Mouse (Mus musculus) urinary bladder, postnatal 14 days (tissue): Measurements from ENCODE around the gene Zswim3.
"Not testable (repeated sequence)": the region's sequence is repeated elsewhere in the genome, so short reads cannot be mapped to it uniquely, and the experiment has no call there.

ENCODE experiments used
- DNase-seq: peaks from one replicate; pipeline ENCODE4 v3.0.0; 2021; ENCODE audit warnings: low spot score

The Zswim3 gene

GRCm38 (mm10) chr2:164855572-164855971 lies 50.7 kb downstream of the Zswim3 start:
- DNase-seq, result not testable (repeated sequence)

- no peak for DNase-seq
These were observed 51.6 kb downstream of the Zswim3 start for GRCm38 (mm10) chr2:164856309-164857100.

GRCm38 (mm10) chr2:164857101-164857821 lies 52.4 kb downstream of the Zswim3 start, which contains the start of gene Pltp:
Gene Pltp (minus strand): TSS chr2:164857711.
- DNase-seq, result peak; percentile 77

GRCm38 (mm10) chr2:164857842-164858553 lies 53.1 kb downstream of the Zswim3 start:
- no peak for DNase-seq

GRCm38 (mm10) chr2:164859155-164859554 lies 54.3 kb downstream of the Zswim3 start:
- no peak for DNase-seq

GRCm38 (mm10) chr2:164859640-164860432 lies 54.9 kb downstream of the Zswim3 start:
- DNase-seq, result no peak

GRCm38 (mm10) chr2:164861094-164861493 lies 56.2 kb downstream of the Zswim3 start:
- DNase-seq, result no peak

GRCm38 (mm10) chr2:164862179-164862861 lies 57.4 kb downstream of the Zswim3 start:
- peak; percentile 66 for DNase-seq

GRCm38 (mm10) chr2:164863411-164863810 lies 58.5 kb downstream of the Zswim3 start:
- DNase-seq, result not testable (repeated sequence)

- DNase-seq, result no peak
These were observed 59.7 kb downstream of the Zswim3 start for GRCm38 (mm10) chr2:164864593-164864992.

- peak; percentile 76 for DNase-seq
These were observed 62.0 kb downstream of the Zswim3 start for GRCm38 (mm10) chr2:164866741-164867551.

- no peak for DNase-seq
These were observed 62.7 kb downstream of the Zswim3 start for GRCm38 (mm10) chr2:164867566-164867965.

- DNase-seq, result no peak
These were observed 63.6 kb downstream of the Zswim3 start for GRCm38 (mm10) chr2:164868491-164868890.
